Mouse (Mus musculus) small intestine, adult 2 months (tissue): ENCODE measurements around the gene Dnajc1.

Experiments used
- CTCF ChIP-seq: fragments of 200-500 bp; IDR thresholded peaks from 2 replicates; pipeline ENCODE4 v1.5.1; 2012; ENCODE audit warnings: low read depth, mild to moderate bottlenecking, control low read depth, inconsistent platforms, low read length, moderate library complexity, mixed read lengths; ENCODE audit not compliant: insufficient replicate concordance, insufficient read length; ENCODE audit errors: extremely low read depth
- POLR2A ChIP-seq: fragments of 200-500 bp; IDR thresholded peaks from 2 replicates; pipeline ENCODE4 v1.6.1; 2012; ENCODE audit warnings: low read depth, mild to moderate bottlenecking, control low read depth, inconsistent platforms, low read length, moderate library complexity

GRCm38 (mm10) chr2:18235524-18235923, 157.1 kb downstream of the Dnajc1 start:
- no peak for TF ChIP-seq CTCF
- no peak for TF ChIP-seq POLR2A
